Mouse (Mus musculus) olfactory bulb, adult 2 months (tissue): Measurements from ENCODE around the gene Lmf1.

Source experiments
- CTCF ChIP-seq: fragments of 200-500 bp; IDR thresholded peaks from 2 replicates; pipeline ENCODE4 v1.5.1; 2012; ENCODE audit warnings: low read depth, mild to moderate bottlenecking, low read length, moderate library complexity; ENCODE audit not compliant: insufficient read depth
- POLR2A ChIP-seq: fragments of 200-500 bp; IDR thresholded peaks from 2 replicates; pipeline ENCODE4 v1.6.1; 2012; ENCODE audit warnings: mild to moderate bottlenecking, low read depth, low read length, moderate library complexity; ENCODE audit not compliant: insufficient read depth

DNA sequence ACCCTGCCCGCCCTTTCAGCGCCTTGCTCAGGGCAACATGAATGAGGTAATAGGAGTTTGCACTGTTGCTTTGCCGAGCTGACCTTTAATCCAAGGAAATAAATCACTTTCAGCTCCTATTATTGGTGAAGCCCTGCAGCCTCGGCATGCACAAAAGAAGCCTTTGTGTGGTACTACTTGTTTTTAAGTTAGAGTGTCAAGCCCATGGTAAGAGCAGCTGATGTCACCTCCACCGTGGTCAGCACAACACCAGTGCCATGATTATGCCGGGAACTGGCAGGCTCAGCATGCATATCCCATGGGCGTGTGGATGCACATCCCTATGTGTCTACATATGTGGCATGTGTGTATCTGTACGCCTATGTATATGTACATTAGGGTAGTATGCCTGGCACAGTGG is 56.5 kb downstream of the Lmf1 start:
- TF ChIP-seq CTCF (no peak), POLR2A (no peak)
